Mouse (Mus musculus) hindbrain, postnatal 0 days (tissue): Measurements from ENCODE around the gene Rasgef1b. TPM values are rescaled to one million over a fixed set of nuclear protein-coding genes. Genes with fewer than 3 reads are reported as not detected.

ENCODE experiments used
- ATAC-seq: fragments of 200-750 bp; cut with Nextera tagmentation; 2 replicates; pipeline ENCODE4 v1.8.0; 2017; ENCODE audit warnings: mild to moderate bottlenecking, moderate TSS enrichment, moderate library complexity
- DNase-seq: peaks from one replicate; pipeline ENCODE4 v3.0.0-alpha.2; 2015; ENCODE audit warnings: low spot score
- H3K27ac ChIP-seq: fragments of 300-500 bp; sonication (generic); 2 replicates; pipeline ENCODE4 v1.5.1; 2014; ENCODE audit warnings: mild to moderate bottlenecking
- H3K27me3 ChIP-seq: fragments of 300-500 bp; sonication (generic); 2 replicates; pipeline ENCODE4 v1.6.1; 2014; ENCODE audit warnings: low read length, mixed read lengths; ENCODE audit not compliant: insufficient read depth
- H3K36me3 ChIP-seq: fragments of 300-500 bp; sonication (generic); 2 replicates; pipeline ENCODE4 v1.6.1; 2014; ENCODE audit warnings: low read length, mixed read lengths; ENCODE audit not compliant: insufficient read depth
- H3K4me1 ChIP-seq: fragments of 300-500 bp; sonication (generic); 2 replicates; pipeline ENCODE4 v1.6.1; 2014; ENCODE audit warnings: antibody characterized with exemption, low read length, mixed read lengths; ENCODE audit not compliant: insufficient read depth
- H3K4me2 ChIP-seq: fragments of 300-500 bp; sonication (generic); 2 replicates; pipeline ENCODE4 v1.6.1; 2014; ENCODE audit warnings: low read depth, mild to moderate bottlenecking, low read length, moderate library complexity, mixed read lengths
- H3K4me3 ChIP-seq: fragments of 300-500 bp; sonication (generic); 2 replicates; pipeline ENCODE4 v1.5.1; 2014; ENCODE audit warnings: low read length
- H3K9ac ChIP-seq: fragments of 300-500 bp; sonication (generic); replicated peaks from 2 replicates; pipeline ENCODE4 v1.6.1; 2014; ENCODE audit warnings: mild to moderate bottlenecking, low read length, moderate library complexity, mixed read lengths
- H3K9me3 ChIP-seq: fragments of 300-500 bp; sonication (generic); 2 replicates; pipeline ENCODE4 v1.6.1; 2016; ENCODE audit warnings: low read length, mixed read lengths
- CTCF ChIP-seq: IDR thresholded peaks from 2 replicates; pipeline ENCODE4 v1.5.1; 2016; ENCODE audit warnings: antibody characterized with exemption, control low read depth, low read depth
- WGBS: fragments of 180-500 bp; shearing (Covaris S2); extraction: QIAGEN DNeasy Blood & Tissue Kit; methylation state at CpG from one replicate; pipeline ENCODE4 v1.1.7; 2014; 5-methylcytosine and 5-hydroxymethylcytosine counted together
- polyA plus RNA-seq: library from polyadenylated mRNA; unstranded; fragments of >200 nt; fragmentation: Nextera tagmentation; extraction: Ambion mirVana; gene quantifications from 2 replicates; pipeline ENCODE4 v1.2.1, GENCODE M21; 2015
- total RNA-seq: library from RNA; depleted of rRNA; stranded (reverse); fragments of >200 nt; gene quantifications from 2 replicates; pipeline ENCODE4 v1.2.3, GENCODE M21; 2014; rRNA removed

Gene Rasgef1b
- total and polyA plus RNA-seq, 2 experiments from 2014 or later: 32.0 to 39.9 TPM

DNA sequence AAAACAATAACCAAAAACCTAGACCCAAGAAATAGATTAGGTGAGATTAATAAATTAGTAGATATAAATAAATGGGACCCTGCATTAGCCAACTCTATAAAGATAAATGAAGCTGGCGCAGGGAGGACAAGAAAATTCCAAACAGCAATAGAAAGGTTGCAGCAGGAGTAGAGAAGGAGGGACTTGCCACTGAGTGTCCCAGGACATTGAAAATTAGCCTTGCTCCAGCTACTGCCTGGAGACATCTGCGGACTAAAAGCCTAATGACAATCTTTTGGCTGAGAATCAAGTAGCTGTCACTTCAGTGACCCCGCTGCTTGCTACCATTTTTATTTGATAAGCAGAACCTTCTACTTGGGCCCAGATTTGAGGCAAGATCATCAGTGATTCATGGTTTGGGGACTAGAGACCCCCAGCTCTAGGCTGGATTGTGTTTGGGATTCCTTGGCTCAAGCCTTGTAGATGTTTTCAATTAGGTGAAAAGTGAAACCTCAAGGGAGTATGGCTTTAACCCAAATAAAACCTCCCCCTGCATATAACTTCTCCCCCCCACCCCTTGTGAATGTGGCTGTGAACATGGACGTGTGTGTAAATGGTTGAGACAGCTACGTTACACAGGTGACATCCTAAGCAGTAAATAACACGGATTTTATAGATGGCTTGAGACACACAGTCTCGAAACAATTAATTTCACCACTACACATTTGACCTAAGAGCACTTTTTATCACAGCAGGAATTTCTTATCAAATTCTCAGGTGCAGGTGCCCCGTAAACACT, 554.1 kb downstream of the Rasgef1b start:
- no peak overlapping the region for H3K9ac ChIP-seq
- no peaks in the 10 kb centered on the region for H3K9me3 ChIP-seq
- 61% methylated on average over 8 of the region's 8 CpGs for WGBS
- H3K4me2 ChIP-seq: no peak overlapping the region
- no peaks in the 10 kb centered on the region for H3K27me3 ChIP-seq
- no peaks in the 10 kb centered on the region for H3K4me1 ChIP-seq
- no peak for DNase-seq
- ATAC-seq: no peak
- no peak overlapping the region for H3K4me3 ChIP-seq
- no peaks in the 10 kb centered on the region for H3K36me3 ChIP-seq
- no peak overlapping the region for H3K27ac ChIP-seq
- no peak for TF ChIP-seq CTCF

DNA sequence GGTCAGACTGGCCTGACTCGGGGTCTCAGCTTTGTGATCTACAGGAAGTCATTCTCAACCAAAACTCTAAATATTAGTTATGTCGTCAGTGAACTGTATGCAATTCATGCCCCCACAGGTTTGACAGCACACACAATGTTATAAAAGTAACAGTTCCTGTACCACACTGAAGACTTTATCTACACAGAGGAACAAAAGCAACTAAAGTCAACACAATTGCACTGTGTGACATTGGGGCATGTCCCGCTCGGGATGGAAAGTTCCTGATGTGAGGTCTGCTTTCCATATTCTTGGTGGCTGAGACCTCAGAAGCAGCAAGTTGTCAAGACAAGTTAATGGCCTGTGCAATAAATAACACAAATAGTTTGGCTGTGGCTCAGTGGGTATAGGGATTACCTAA, 559.0 kb downstream of the Rasgef1b start:
- ATAC-seq (no peak), DNase-seq (no peak)
- H3K27me3 ChIP-seq: no peaks in the 10 kb centered on the region

DNA sequence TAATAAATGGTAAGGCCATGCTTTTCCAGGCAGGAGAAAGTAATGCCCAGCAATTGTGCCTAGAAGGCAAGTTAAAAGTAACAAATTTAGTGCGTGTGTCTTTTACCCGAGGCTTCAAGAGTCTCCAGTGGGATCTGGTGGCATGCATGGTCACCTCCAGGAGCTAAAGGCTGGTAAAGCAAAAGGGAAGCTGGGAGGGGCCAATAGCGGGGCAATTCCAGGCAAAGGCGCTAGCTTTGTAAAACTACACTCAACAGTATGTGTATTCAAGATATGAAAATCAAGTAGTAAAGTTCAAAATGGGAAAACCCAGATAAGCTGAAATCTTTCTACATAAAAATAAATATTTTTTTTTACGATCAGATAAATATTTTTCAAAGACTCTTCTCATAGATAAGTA, 561.1 kb downstream of the Rasgef1b start:
- TF ChIP-seq CTCF: no peak
- DNase-seq (no peak), ATAC-seq (no peak)
- no peaks in the 10 kb centered on the region for H3K4me1 ChIP-seq
- WGBS: 95% methylated on average over 5 of the region's 5 CpGs
- H3K27ac ChIP-seq: no peak overlapping the region
- no peak overlapping the region for H3K4me3 ChIP-seq
- no peaks in the 10 kb centered on the region for H3K36me3 ChIP-seq
- no peaks in the 10 kb centered on the region for H3K27me3 ChIP-seq
- H3K4me2 ChIP-seq: no peak overlapping the region
- H3K9me3 ChIP-seq: no peaks in the 10 kb centered on the region
- H3K9ac ChIP-seq: no peak overlapping the region

More for the DNA sequence above, 559.0 kb downstream of the Rasgef1b start:
- Histone ChIP-seq H3K36me3 (no peaks in the 10 kb centered on the region), H3K27ac (no peak overlapping the region), H3K4me1 (no peaks in the 10 kb centered on the region), H3K4me2 (no peak overlapping the region), H3K9me3 (no peaks in the 10 kb centered on the region), H3K9ac (no peak overlapping the region), H3K4me3 (no peak overlapping the region)
- TF ChIP-seq CTCF: no peak
- WGBS: 80% methylated on average over 4 of the region's 4 CpGs

Other genes starting within 250 kb of the Rasgef1b start
- gene Vamp9, start 177.2 kb upstream of the Rasgef1b start, total RNA-seq: 0.31 TPM in 1 of 2 replicates, not detected in the other
- 0.38 and 1.2 TPM in 2 replicates for gene Vamp9, start 177.2 kb upstream of the Rasgef1b start, polyA plus RNA-seq
- gene Hnrnpd, start 249.9 kb upstream of the Rasgef1b start, total RNA-seq: 28.6 and 30.2 TPM in 2 replicates
- gene Hnrnpd, start 249.9 kb upstream of the Rasgef1b start, polyA plus RNA-seq: 95.9 and 103 TPM in 2 replicates
- gene 4930524J08Rik, start 250.0 kb upstream of the Rasgef1b start, total RNA-seq: 0.52 and 1.2 TPM in 2 replicates
- gene 4930524J08Rik, start 250.0 kb upstream of the Rasgef1b start, polyA plus RNA-seq: 3.8 and 4.0 TPM in 2 replicates